Mouse (Mus musculus) thymus, adult 2 months (tissue): Measurements from ENCODE around the gene Nf1.

Source experiments
- CTCF ChIP-seq: fragments of 200-500 bp; IDR thresholded peaks from 2 replicates; pipeline ENCODE4 v1.5.1; 2012; ENCODE audit warnings: mild to moderate bottlenecking, control low read depth, low read length, moderate library complexity, borderline replicate concordance; ENCODE audit not compliant: control insufficient read depth, poor library complexity, insufficient read depth; ENCODE audit errors: extremely low read depth
- POLR2A ChIP-seq: fragments of 200-500 bp; IDR thresholded peaks from 2 replicates; pipeline ENCODE4 v1.6.1; 2012; ENCODE audit warnings: mild to moderate bottlenecking, low read length, control low read depth, moderate library complexity; ENCODE audit not compliant: control insufficient read depth, poor library complexity, insufficient read depth; ENCODE audit errors: extremely low read depth

- TF ChIP-seq POLR2A (no peak), CTCF (no peak)
Observed at GRCm38 (mm10) chr11:79522944-79523343, 183.5 kb downstream of the Nf1 start.
